Mouse (Mus musculus): ENCODE results near the gene Dzip1. TPM values are rescaled to one million over a fixed set of nuclear protein-coding genes. Genes with fewer than 3 reads are reported as not detected.

Dzip1 gene
- polyA plus RNA-seq, 1 experiment = 0.34 TPM

DNA sequence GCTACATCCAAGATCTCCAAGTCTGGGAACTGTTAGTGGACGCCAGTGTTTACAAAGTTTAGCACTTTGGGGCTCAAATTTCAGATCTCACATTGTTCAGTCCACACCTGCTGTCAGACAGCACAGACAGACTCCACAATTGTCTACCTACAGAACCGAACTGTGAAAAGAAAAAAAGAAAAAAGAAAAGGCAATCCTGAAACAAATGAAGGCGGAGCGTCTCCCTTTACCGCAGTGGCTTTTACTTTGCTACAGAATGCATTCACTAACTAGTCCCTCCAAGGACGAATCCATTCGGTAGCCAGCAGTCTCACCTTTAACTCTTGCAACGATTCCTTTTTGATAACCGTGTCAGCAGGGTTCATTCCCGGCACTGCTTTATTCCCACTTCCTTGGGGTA lies 44.6 kb downstream of the Dzip1 start:
- H3K4me1 ChIP-seq (ENCODE audit: control insufficient read depth, insufficient read depth, low read length) = no peaks in the 10 kb centered on the region
- TF ChIP-seq CTCF (IDR thresholded peaks at IDR 0.05; ENCODE audit: low read depth, low read length) (no peak), POLR2A (IDR thresholded peaks at IDR 0.05; ENCODE audit: borderline replicate concordance, low read depth, low read length) (no peak)

DNA sequence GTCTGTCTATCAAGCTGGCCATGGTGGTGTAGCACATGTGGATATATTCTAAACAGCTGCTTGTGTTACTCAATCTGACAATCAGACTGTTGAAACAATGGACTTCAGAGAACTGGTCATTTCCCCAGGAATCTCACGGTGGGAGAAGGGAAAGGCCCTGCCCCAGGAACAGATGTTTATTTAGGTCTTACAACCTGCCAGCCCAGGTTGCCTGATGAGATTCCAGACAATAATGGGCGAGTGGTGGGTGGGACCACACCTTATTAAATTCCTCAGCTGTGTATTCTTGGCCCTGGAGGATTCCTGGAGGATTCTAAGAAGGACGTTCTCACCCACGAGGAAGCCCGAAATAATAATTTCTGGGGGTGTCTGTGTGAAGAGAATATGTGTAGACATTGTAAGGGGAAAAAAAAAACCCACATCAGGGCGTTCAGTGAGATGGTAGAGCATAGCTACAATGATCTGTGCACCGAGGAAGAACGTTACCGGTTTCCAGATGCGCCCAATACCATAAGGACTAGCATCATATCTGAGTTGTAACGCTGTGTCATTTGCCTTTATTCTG lies 46.8 kb downstream of the Dzip1 start:
- TF ChIP-seq CTCF (IDR thresholded peaks at IDR 0.05; ENCODE audit: low read depth, low read length) = no peak
- no peak for TF ChIP-seq POLR2A (IDR thresholded peaks at IDR 0.05; ENCODE audit: borderline replicate concordance, low read depth, low read length)
- no peak overlapping the region for H3K27ac ChIP-seq (ENCODE audit: insufficient read depth, low read depth, low read length)
- no peak overlapping the region for H3K4me3 ChIP-seq (ENCODE audit: insufficient read depth, low read length)
- H3K4me1 ChIP-seq (ENCODE audit: control insufficient read depth, insufficient read depth, low read length) = no peaks in the 10 kb centered on the region

More for the DNA sequence above, 44.6 kb downstream of the Dzip1 start:
- Histone ChIP-seq H3K27ac (ENCODE audit: insufficient read depth, low read depth, low read length) (no peak overlapping the region), H3K4me3 (ENCODE audit: insufficient read depth, low read length) (no peak overlapping the region)

DNA sequence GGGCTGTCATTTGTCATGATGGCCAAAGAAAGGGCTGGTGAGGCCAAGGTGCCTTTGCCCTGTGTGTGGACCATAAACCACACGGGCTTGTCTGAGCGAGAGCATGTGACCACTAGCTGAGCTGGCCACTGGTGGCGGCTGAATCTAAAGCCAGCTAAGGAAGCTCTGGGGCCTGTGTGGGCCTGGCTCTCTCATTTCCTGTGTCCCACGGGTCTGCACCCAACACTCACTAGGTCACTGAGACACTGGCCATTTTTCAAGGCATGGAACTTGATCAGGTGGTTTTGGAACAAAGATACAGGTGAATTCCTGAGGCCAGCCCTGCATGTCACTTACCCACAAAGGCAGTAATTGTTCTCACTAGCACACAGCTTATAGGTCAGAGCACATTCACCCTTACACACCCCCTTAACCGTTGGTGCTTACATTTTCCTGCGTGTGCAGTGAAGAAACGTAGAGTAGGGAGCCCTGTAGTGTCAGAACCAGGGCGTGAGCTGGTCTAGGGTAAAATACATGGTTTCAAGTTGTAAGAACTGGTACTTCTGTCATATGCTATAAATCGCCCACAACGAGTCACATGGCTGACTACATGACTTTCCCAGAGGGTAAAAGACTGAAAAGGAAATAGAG lies 50.4 kb downstream of the Dzip1 start:
- no peak for TF ChIP-seq POLR2A (IDR thresholded peaks at IDR 0.05; ENCODE audit: borderline replicate concordance, low read depth, low read length)
- no peak for TF ChIP-seq CTCF (IDR thresholded peaks at IDR 0.05; ENCODE audit: low read depth, low read length)
- no peaks in the 10 kb centered on the region for H3K4me1 ChIP-seq (ENCODE audit: control insufficient read depth, insufficient read depth, low read length)

DNA sequence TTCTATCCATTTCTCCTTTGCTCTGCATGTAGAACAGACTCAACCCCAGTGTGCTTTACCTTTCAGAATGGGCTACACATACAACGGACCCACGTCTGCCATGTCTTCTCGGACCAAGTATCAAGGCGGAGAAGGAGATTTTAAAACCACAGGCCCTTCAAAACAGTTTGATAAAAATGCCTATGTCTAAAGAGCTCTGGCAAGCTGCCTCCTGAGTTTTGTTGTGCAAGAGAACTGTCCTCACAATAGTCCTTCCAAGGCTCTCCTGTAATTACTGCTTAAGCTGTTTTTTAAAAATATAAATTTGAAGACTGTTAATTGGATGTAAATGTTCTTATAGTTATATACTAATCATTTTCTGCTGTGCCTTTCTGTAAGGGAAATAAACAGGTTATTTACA lies 51.1 kb downstream of the Dzip1 start:
- Histone ChIP-seq H3K4me3 (ENCODE audit: insufficient read depth, low read length) (no peak overlapping the region), H3K4me1 (ENCODE audit: control insufficient read depth, insufficient read depth, low read length) (no peaks in the 10 kb centered on the region), H3K27ac (ENCODE audit: insufficient read depth, low read depth, low read length) (no peak overlapping the region)
- TF ChIP-seq POLR2A (IDR thresholded peaks at IDR 0.05; ENCODE audit: borderline replicate concordance, low read depth, low read length) (no peak), CTCF (IDR thresholded peaks at IDR 0.05; ENCODE audit: low read depth, low read length) (no peak)

More for the DNA sequence above, 50.4 kb downstream of the Dzip1 start:
- Histone ChIP-seq H3K27ac (ENCODE audit: insufficient read depth, low read depth, low read length) (no peak overlapping the region), H3K4me3 (ENCODE audit: insufficient read depth, low read length) (no peak overlapping the region)

DNA sequence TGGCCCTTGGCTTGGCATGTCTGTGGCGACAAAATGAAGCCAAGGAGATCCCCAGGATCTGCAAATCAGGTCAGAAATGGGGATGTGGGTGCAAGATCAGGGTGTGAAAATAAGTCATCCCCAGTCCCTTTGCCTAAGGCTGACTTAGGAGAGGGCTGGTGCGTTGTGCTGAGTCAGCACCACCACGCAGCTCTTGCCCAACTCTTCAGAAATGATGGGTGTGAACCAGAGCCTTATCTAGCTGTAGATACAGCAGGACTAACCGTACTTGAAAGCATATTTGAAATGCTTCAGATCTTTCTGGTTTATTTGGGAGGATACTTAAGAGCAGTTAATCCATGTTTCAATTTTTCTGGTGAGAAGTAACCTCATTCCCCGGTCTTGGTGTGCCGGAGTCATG lies 55.5 kb downstream of the Dzip1 start:
- H3K27ac ChIP-seq (ENCODE audit: insufficient read depth, low read depth, low read length) = no peak overlapping the region
- no peak for TF ChIP-seq POLR2A (IDR thresholded peaks at IDR 0.05; ENCODE audit: borderline replicate concordance, low read depth, low read length)
- no peak for TF ChIP-seq CTCF (IDR thresholded peaks at IDR 0.05; ENCODE audit: low read depth, low read length)
- H3K4me3 ChIP-seq (ENCODE audit: insufficient read depth, low read length) = no peak overlapping the region
- no peaks in the 10 kb centered on the region for H3K4me1 ChIP-seq (ENCODE audit: control insufficient read depth, insufficient read depth, low read length)

DNA sequence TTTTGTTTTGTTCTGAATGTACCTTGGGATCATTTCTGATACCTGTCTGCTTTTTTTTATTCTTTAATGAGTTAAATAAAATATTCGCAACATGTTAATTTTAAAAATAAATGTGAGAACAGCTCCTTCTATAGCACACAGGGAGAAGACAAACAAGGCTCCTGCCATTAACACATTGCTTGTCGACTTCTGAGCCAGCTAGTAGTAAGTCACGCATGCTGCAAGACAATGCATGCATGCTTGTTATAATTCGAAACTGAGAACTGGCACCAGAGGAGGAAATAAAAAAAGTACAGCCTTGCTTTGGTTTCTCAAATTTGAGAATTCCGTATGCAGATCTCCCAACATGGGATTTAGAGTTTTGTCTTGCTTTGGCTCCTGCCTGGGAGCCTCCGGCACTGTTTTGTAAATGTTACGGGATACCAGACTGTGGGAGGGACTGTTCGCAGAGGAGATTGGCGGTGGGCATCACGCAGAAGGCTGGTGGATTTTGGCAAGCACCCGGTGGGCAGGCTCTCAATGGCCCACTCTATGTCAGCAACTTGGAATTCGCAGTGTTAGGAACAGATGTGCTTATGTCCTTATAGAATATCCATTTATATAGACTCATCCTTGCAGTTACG lies 57.0 kb downstream of the Dzip1 start:
- Histone ChIP-seq H3K27ac (ENCODE audit: insufficient read depth, low read depth, low read length) (no peak overlapping the region), H3K4me3 (ENCODE audit: insufficient read depth, low read length) (no peak overlapping the region), H3K4me1 (ENCODE audit: control insufficient read depth, insufficient read depth, low read length) (no peaks in the 10 kb centered on the region)
- TF ChIP-seq POLR2A (IDR thresholded peaks at IDR 0.05; ENCODE audit: borderline replicate concordance, low read depth, low read length) (no peak), CTCF (IDR thresholded peaks at IDR 0.05; ENCODE audit: low read depth, low read length) (no peak)

DNA sequence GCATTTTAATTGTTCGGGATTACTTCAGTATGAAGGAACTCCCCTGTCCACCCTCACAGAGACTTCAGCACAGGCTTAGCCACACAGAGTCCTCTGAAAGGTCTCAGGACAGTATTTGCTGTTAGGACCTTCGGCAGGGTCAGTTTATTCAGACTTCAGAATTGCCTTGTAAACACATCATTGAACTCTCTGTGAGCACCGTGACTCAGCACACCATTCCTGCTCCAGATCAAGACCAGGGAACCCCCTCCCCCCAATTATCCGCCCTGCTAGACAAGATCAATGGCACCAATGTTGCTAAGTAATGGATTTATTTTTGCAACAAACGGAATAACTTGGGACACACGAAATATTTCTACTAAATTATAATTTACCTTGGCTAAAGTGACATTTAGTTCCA lies 57.9 kb downstream of the Dzip1 start:
- no peak overlapping the region for H3K4me3 ChIP-seq (ENCODE audit: insufficient read depth, low read length)
- TF ChIP-seq CTCF (IDR thresholded peaks at IDR 0.05; ENCODE audit: low read depth, low read length) (no peak), POLR2A (IDR thresholded peaks at IDR 0.05; ENCODE audit: borderline replicate concordance, low read depth, low read length) (no peak)
- H3K4me1 ChIP-seq (ENCODE audit: control insufficient read depth, insufficient read depth, low read length) = no peaks in the 10 kb centered on the region
- no peak overlapping the region for H3K27ac ChIP-seq (ENCODE audit: insufficient read depth, low read depth, low read length)

DNA sequence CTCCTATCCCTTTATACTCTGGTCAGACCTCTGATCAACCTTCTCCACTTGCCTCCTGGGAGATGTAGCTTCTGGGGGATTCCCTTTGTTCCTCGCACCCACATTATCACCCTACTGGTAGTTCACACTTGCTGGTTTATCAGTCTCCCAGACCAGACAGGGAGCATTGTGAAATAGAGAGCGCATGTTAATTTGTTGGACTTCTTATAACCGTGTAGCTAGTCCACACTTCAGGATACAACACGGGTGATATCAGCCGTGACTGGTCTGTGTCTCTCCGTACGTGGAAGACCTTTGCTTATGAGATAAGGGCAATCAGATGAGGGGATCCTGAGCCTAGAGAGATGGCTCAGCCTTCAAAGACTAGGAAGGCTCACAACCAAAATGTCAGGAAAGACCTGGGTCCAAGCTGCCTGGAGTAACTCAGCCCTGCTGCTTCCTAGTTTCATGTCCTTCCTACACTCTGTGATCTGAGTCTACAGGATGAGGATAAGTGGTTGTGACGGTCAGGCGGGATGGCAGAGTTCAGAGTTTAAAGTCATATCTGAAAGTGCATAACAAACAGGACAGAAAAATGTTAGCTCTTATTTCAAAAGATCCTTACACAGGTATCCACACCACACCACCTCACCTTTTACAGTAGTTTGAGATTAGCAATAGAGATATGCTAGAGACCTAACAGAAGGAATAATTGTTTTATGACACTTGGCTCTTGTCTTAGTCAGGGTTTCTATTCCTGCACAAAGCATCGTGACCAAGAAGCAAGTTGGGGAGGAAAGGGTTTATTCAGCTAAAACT lies 59.0 kb downstream of the Dzip1 start:
- TF ChIP-seq POLR2A (IDR thresholded peaks at IDR 0.05; ENCODE audit: borderline replicate concordance, low read depth, low read length) (no peak), CTCF (IDR thresholded peaks at IDR 0.05; ENCODE audit: low read depth, low read length) (no peak)
- no peak overlapping the region for H3K4me3 ChIP-seq (ENCODE audit: insufficient read depth, low read length)
- H3K4me1 ChIP-seq (ENCODE audit: control insufficient read depth, insufficient read depth, low read length) = no peaks in the 10 kb centered on the region
- no peak overlapping the region for H3K27ac ChIP-seq (ENCODE audit: insufficient read depth, low read depth, low read length)

DNA sequence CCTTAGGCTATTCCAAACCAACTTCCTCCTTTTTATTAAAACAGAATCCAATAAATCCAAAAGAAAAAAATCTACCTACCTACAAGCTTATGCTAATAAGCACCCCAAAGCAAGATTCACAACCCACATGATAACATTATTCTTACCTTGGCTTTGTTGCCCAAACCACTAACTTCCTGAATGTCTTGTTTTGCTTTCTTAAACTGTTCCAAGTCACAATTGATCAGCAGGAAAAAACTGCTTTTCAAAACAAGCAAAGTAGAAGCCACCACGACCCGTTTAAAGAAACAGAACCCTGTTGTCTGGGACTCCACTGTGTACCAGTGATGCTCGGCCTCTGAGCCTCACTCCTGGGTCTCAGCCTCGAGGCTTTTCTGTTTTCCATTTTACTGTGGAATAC lies 60.4 kb downstream of the Dzip1 start:
- TF ChIP-seq POLR2A (IDR thresholded peaks at IDR 0.05; ENCODE audit: borderline replicate concordance, low read depth, low read length) = no peak
- no peak for TF ChIP-seq CTCF (IDR thresholded peaks at IDR 0.05; ENCODE audit: low read depth, low read length)
- no peaks in the 10 kb centered on the region for H3K4me1 ChIP-seq (ENCODE audit: control insufficient read depth, insufficient read depth, low read length)
- H3K4me3 ChIP-seq (ENCODE audit: insufficient read depth, low read length) = no peak overlapping the region
- H3K27ac ChIP-seq (ENCODE audit: insufficient read depth, low read depth, low read length) = no peak overlapping the region

DNA sequence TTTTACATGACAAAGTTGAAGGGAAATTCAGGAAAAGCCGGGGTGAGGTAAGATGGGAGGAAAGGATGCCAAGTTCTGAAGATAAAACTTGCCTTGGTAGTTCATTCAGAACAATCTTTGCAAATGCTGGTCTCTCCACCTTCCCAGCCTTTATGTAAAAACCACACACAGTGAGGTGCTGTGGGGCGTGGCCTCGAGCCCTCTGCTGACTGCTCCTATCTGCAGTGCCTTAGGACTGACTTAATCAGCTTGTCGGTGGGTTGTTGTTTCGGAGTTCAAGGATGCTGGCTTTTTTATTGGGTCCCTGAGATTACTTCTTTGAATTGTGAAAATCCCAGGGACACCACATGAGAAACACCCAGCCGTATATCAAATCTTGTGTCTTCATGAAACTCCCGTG lies 63.0 kb downstream of the Dzip1 start:
- no peaks in the 10 kb centered on the region for H3K4me1 ChIP-seq (ENCODE audit: control insufficient read depth, insufficient read depth, low read length)
- H3K4me3 ChIP-seq (ENCODE audit: insufficient read depth, low read length) = no peak overlapping the region
- TF ChIP-seq POLR2A (IDR thresholded peaks at IDR 0.05; ENCODE audit: borderline replicate concordance, low read depth, low read length) (no peak), CTCF (IDR thresholded peaks at IDR 0.05; ENCODE audit: low read depth, low read length) (no peak)
- H3K27ac ChIP-seq (ENCODE audit: insufficient read depth, low read depth, low read length) = no peak overlapping the region

Data from bone marrow macrophage, adult 2 months (primary cell).